Mouse (Mus musculus) embryonic facial prominence, embryonic 12.5 days (tissue): ENCODE measurements at regions not wholly inside any gene's neighbourhood (a gene's known extent, or its start where the extent isn't known, plus 50 kb on each side); places are given as distances from the start of the nearest gene placed in this dataset.

ENCODE experiments used
- ATAC-seq: fragments of 200-750 bp; cut with Nextera tagmentation; 2 replicates; pipeline ENCODE4 v1.8.0; 2017; ENCODE audit not compliant: insufficient number of reproducible peaks, insufficient read depth, low FRiP score, low TSS enrichment
- H3K27ac ChIP-seq: fragments of 300-500 bp; sonication (generic); 2 replicates; pipeline ENCODE4 v1.5.1; 2016; ENCODE audit warnings: mild to moderate bottlenecking
- H3K27me3 ChIP-seq: fragments of 300-500 bp; sonication (generic); 2 replicates; pipeline ENCODE4 v1.6.1; 2016; ENCODE audit warnings: mild to moderate bottlenecking, moderate library complexity
- H3K36me3 ChIP-seq: fragments of 300-500 bp; sonication (generic); 2 replicates; pipeline ENCODE4 v1.6.1; 2016; ENCODE audit warnings: mild to moderate bottlenecking
- H3K4me1 ChIP-seq: fragments of 300-500 bp; sonication (generic); 2 replicates; pipeline ENCODE4 v1.6.1; 2016
- H3K4me2 ChIP-seq: fragments of 300-500 bp; sonication (generic); replicated peaks from 2 replicates; pipeline ENCODE4 v1.6.1; 2016; ENCODE audit warnings: mild to moderate bottlenecking, moderate library complexity
- H3K4me3 ChIP-seq: fragments of 300-500 bp; sonication (generic); 2 replicates; pipeline ENCODE4 v1.5.1; 2016; ENCODE audit warnings: mild to moderate bottlenecking
- H3K9ac ChIP-seq: fragments of 300-500 bp; sonication (generic); 2 replicates; pipeline ENCODE4 v1.6.1; 2016; ENCODE audit warnings: mild to moderate bottlenecking, moderate library complexity
- H3K9me3 ChIP-seq: fragments of 300-500 bp; sonication (generic); 2 replicates; pipeline ENCODE4 v1.6.1; 2016; ENCODE audit warnings: mild to moderate bottlenecking, moderate library complexity
- WGBS: fragments of 180-500 bp; shearing (Covaris S2); methylation state at CpG from one replicate; pipeline ENCODE4 v1.1.7; 2016; 5-methylcytosine and 5-hydroxymethylcytosine counted together

- ATAC-seq: no peak
- no peaks in the 10 kb centered on the region for H3K27me3 ChIP-seq
- 80% methylated on average over 9 of the region's 9 CpGs for WGBS
- H3K27ac ChIP-seq: no peak overlapping the region
- H3K4me1 ChIP-seq: no peaks in the 10 kb centered on the region
- no peak overlapping the region for H3K4me2 ChIP-seq
- H3K9me3 ChIP-seq: no peaks in the 10 kb centered on the region
- no peak overlapping the region for H3K9ac ChIP-seq
- H3K4me3 ChIP-seq: no peak overlapping the region
- H3K36me3 ChIP-seq: no peaks in the 10 kb centered on the region
Observed at GRCm38 (mm10) chr10:72573991-72574652, 80.5 kb upstream of the Zwint start.

- Histone ChIP-seq H3K27me3 (no peaks in the 10 kb centered on the region), H3K9ac (no peak overlapping the region), H3K36me3 (no peaks in the 10 kb centered on the region), H3K9me3 (no peaks in the 10 kb centered on the region), H3K4me2 (no peak overlapping the region), H3K27ac (no peak overlapping the region), H3K4me1 (no peaks in the 10 kb centered on the region), H3K4me3 (no peak overlapping the region)
- ATAC-seq: no peak
- 87% methylated on average over 3 of the region's 3 CpGs for WGBS
Observed at GRCm38 (mm10) chr10:72577713-72578112, 76.9 kb upstream of the Zwint start.

GRCm38 (mm10) chr10:72578501-72578900 lies 76.1 kb upstream of the Zwint start:
- no peaks in the 10 kb centered on the region for H3K27me3 ChIP-seq
- no peak for ATAC-seq
- H3K4me2 ChIP-seq: no peak overlapping the region

GRCm38 (mm10) chr10:72581311-72581710 lies 73.3 kb upstream of the Zwint start:
- no peaks in the 10 kb centered on the region for H3K36me3 ChIP-seq
- H3K9ac ChIP-seq: no peak overlapping the region
- H3K4me3 ChIP-seq: no peak overlapping the region
- H3K4me2 ChIP-seq: no peak overlapping the region
- no peaks in the 10 kb centered on the region for H3K9me3 ChIP-seq
- H3K27ac ChIP-seq: no peak overlapping the region
- 84% methylated on average over 4 of the region's 4 CpGs for WGBS
- ATAC-seq: no peak
- H3K27me3 ChIP-seq: no peaks in the 10 kb centered on the region
- H3K4me1 ChIP-seq: no peaks in the 10 kb centered on the region

More at GRCm38 (mm10) chr10:72578501-72578900, 76.1 kb upstream of the Zwint start:
- H3K36me3 ChIP-seq: no peaks in the 10 kb centered on the region
- no peaks in the 10 kb centered on the region for H3K4me1 ChIP-seq
- 56% methylated on average over 7 of the region's 7 CpGs for WGBS
- no peaks in the 10 kb centered on the region for H3K9me3 ChIP-seq
- no peak overlapping the region for H3K27ac ChIP-seq
- H3K4me3 ChIP-seq: no peak overlapping the region
- no peak overlapping the region for H3K9ac ChIP-seq

GRCm38 (mm10) chr10:72588561-72588960 lies 66.1 kb upstream of the Zwint start:
- Histone ChIP-seq H3K36me3 (no peaks in the 10 kb centered on the region), H3K4me1 (no peaks in the 10 kb centered on the region), H3K4me2 (no peak overlapping the region), H3K9me3 (no peaks in the 10 kb centered on the region), H3K9ac (no peak overlapping the region), H3K27me3 (no peaks in the 10 kb centered on the region), H3K27ac (no peak overlapping the region), H3K4me3 (no peak overlapping the region)
- 86% methylated on average over 4 of the region's 4 CpGs for WGBS
- ATAC-seq: no peak

- Histone ChIP-seq H3K36me3 (no peaks in the 10 kb centered on the region), H3K4me2 (no peak overlapping the region), H3K27me3 (no peaks in the 10 kb centered on the region), H3K9ac (no peak overlapping the region), H3K9me3 (no peaks in the 10 kb centered on the region), H3K4me1 (no peaks in the 10 kb centered on the region), H3K27ac (no peak overlapping the region), H3K4me3 (no peak overlapping the region)
- 94% methylated on average over 1 of the region's 1 CpGs for WGBS
- ATAC-seq: no peak
Observed at GRCm38 (mm10) chr10:72593049-72593448, 61.6 kb upstream of the Zwint start.
